In the genomic region with DNA sequence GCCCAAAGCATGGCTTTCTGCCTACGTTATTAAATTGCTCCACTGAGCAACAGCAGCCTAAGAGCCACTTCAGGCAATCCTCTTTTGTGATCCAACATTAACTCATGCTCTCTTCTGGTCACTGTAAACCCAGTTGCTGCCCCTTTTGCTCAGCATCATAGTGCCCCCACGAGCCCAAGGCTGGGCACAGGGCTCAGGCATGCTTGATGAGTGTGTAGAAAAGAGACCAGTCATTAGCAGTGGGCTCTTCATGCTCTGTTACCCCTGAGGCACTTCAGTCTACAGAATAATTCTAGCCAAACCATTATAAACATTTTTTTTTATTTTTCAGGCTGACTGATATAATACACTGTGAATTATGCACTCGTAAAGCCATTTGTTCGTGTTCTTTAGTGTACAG, we compare ENCODE assay signal across 15 mouse cellular contexts.
DNase-seq lines count a peak whose midpoint lies in the region; ATAC-seq and TF ChIP-seq lines count a peak whose summit lies in the region.
"Had no signal": no experiment of that assay in that cellular context is flagged by ENCODE, and none has a peak within 500 bp of the region (broad histone marks: within the 10 kb centered on the region; RNA-seq: fewer than 3 reads in every experiment).

No protein-coding gene starts in this region.

- no peak overlapping the region for H3K4me3 ChIP-seq in forebrain, embryonic 11.5 days (ENCODE audit: low read depth, low read length)
- no peak overlapping the region for H3K4me3 ChIP-seq in forebrain, embryonic 10.5 days
- H3K4me3 ChIP-seq in midbrain, embryonic 13.5 days (replicated peaks): no peak overlapping the region
- no peak overlapping the region for H3K4me3 ChIP-seq in midbrain, embryonic 10.5 days
- no peak overlapping the region for H3K4me3 ChIP-seq in limb, embryonic 15.5 days
- H3K4me3 ChIP-seq in thymus, adult 2 months (ENCODE audit: control insufficient read depth, insufficient read depth, low read length): no peak overlapping the region
- H3K4me3 ChIP-seq in intestine, embryonic 16.5 days (ENCODE audit: low read length): no peak overlapping the region
- H3K4me3 ChIP-seq: heart, embryonic 12.5 days; myocyte had no signal

- H3K4me2 ChIP-seq in forebrain, embryonic 11.5 days (ENCODE audit: low read depth, low read length, severe bottlenecking): no peak overlapping the region
- H3K4me2 ChIP-seq in midbrain, embryonic 13.5 days (replicated peaks): no peak overlapping the region
- H3K4me2 ChIP-seq in limb, embryonic 15.5 days: no peak overlapping the region
- H3K4me2 ChIP-seq in intestine, embryonic 16.5 days (ENCODE audit: low read depth, low read length): no peak overlapping the region
- H3K4me2 ChIP-seq: heart, embryonic 12.5 days had no signal

- no peak for DNase-seq in forebrain, embryonic 11.5 days (ENCODE audit: low spot score)
- DNase-seq in forebrain, embryonic 10.5 days (ENCODE audit: extremely low spot score, low spot score): no peak
- DNase-seq in midbrain, embryonic 10.5 days (ENCODE audit: low spot score): no peak
- DNase-seq in retina, postnatal 1 day: peak; percentile 73
- DNase-seq in thymus, adult 2 months: no peak
- DNase-seq: adrenal gland, adult 2 months; cerebellum, adult 8-10 months; gastrocnemius, postnatal 14 days; liver, postnatal 0 days had no signal

- ATAC-seq in forebrain, embryonic 11.5 days (replicated peaks; ENCODE audit: low FRiP score): peak; percentile 77
- peak; percentile 87 for ATAC-seq in midbrain, embryonic 13.5 days
- 0 out of 2 replicates have a peak, but pooled peaks have one; percentile 10 for ATAC-seq in limb, embryonic 15.5 days (ENCODE audit: insufficient number of reproducible peaks, low FRiP score, low TSS enrichment, low read depth)
- no peak for ATAC-seq in intestine, embryonic 16.5 days
- ATAC-seq: liver, postnatal 0 days had no signal

- no peak overlapping the region for H3K9ac ChIP-seq in forebrain, embryonic 11.5 days (ENCODE audit: low read length)
- H3K9ac ChIP-seq in midbrain, embryonic 13.5 days (replicated peaks): no peak overlapping the region
- no peak overlapping the region for H3K9ac ChIP-seq in limb, embryonic 15.5 days
- no peak overlapping the region for H3K9ac ChIP-seq in intestine, embryonic 16.5 days (ENCODE audit: low read depth, low read length)
- H3K9ac ChIP-seq: heart, embryonic 12.5 days; liver, postnatal 0 days had no signal

- H3K4me1 ChIP-seq in forebrain, embryonic 11.5 days (replicated peaks; ENCODE audit: control insufficient read depth, insufficient read depth, low read length): no peaks in the 10 kb centered on the region
- H3K4me1 ChIP-seq in forebrain, embryonic 10.5 days: peaks cover 4% of the 10 kb centered on the region; the same call in 1 of the 2 replicates
- H3K4me1 ChIP-seq in midbrain, embryonic 13.5 days (replicated peaks): 0 out of 2 replicates have a peak, but pooled peaks cover 2% of the 10 kb centered on the region
- H3K4me1 ChIP-seq in midbrain, embryonic 10.5 days: no peaks in the 10 kb centered on the region
- H3K4me1 ChIP-seq in limb, embryonic 15.5 days: peaks cover 9% of the 10 kb centered on the region
- H3K4me1 ChIP-seq in thymus, adult 2 months (replicated peaks; ENCODE audit: control insufficient read depth, insufficient read depth, low read length): no peaks in the 10 kb centered on the region
- H3K4me1 ChIP-seq in intestine, embryonic 16.5 days (ENCODE audit: control insufficient read depth, insufficient read depth, low read length): no peaks in the 10 kb centered on the region

- WGBS in forebrain, embryonic 11.5 days: 57% methylated on average over 4 of the region's 4 CpGs
- 80% methylated on average over 4 of the region's 4 CpGs for WGBS in forebrain, embryonic 10.5 days
- 63% methylated on average over 4 of the region's 4 CpGs for WGBS in midbrain, embryonic 13.5 days
- WGBS in midbrain, embryonic 10.5 days: 82% methylated on average over 4 of the region's 4 CpGs
- 45% methylated on average over 4 of the region's 4 CpGs for WGBS in limb, embryonic 15.5 days
- 86% methylated on average over 4 of the region's 4 CpGs for WGBS in thymus, adult 2 months
- WGBS in intestine, embryonic 16.5 days: 54% methylated on average over 4 of the region's 4 CpGs

- no peaks in the 10 kb centered on the region for H3K36me3 ChIP-seq in forebrain, embryonic 11.5 days (ENCODE audit: control insufficient read depth, insufficient read depth, low read length)
- H3K36me3 ChIP-seq in forebrain, embryonic 10.5 days (replicated peaks): no peaks in the 10 kb centered on the region
- H3K36me3 ChIP-seq in midbrain, embryonic 13.5 days: no peaks in the 10 kb centered on the region
- no peaks in the 10 kb centered on the region for H3K36me3 ChIP-seq in midbrain, embryonic 10.5 days
- no peaks in the 10 kb centered on the region for H3K36me3 ChIP-seq in limb, embryonic 15.5 days
- no peaks in the 10 kb centered on the region for H3K36me3 ChIP-seq in thymus, adult 2 months (ENCODE audit: control insufficient read depth, insufficient read depth, low read length)
- no peaks in the 10 kb centered on the region for H3K36me3 ChIP-seq in intestine, embryonic 16.5 days (ENCODE audit: control insufficient read depth, insufficient read depth, low read length)
- H3K36me3 ChIP-seq: heart, embryonic 12.5 days had no signal

- TF ChIP-seq POLR2A in thymus, adult 2 months (IDR thresholded peaks at IDR 0.05; ENCODE audit: control insufficient read depth, extremely low read depth, insufficient read depth, low read length, poor library complexity): no peak

- H3K9me3 ChIP-seq in forebrain, embryonic 11.5 days (ENCODE audit: control insufficient read depth, low read length): no peaks in the 10 kb centered on the region
- H3K9me3 ChIP-seq in forebrain, embryonic 10.5 days: no peaks in the 10 kb centered on the region
- no peaks in the 10 kb centered on the region for H3K9me3 ChIP-seq in midbrain, embryonic 13.5 days
- H3K9me3 ChIP-seq in midbrain, embryonic 10.5 days (replicated peaks): no peaks in the 10 kb centered on the region
- no peaks in the 10 kb centered on the region for H3K9me3 ChIP-seq in limb, embryonic 15.5 days
- no peaks in the 10 kb centered on the region for H3K9me3 ChIP-seq in intestine, embryonic 16.5 days (ENCODE audit: control insufficient read depth, low read length)
- H3K9me3 ChIP-seq: heart, embryonic 12.5 days had no signal

- H3K27ac ChIP-seq in forebrain, embryonic 11.5 days (ENCODE audit: low read depth, low read length): no peak overlapping the region
- H3K27ac ChIP-seq in forebrain, embryonic 10.5 days: no peak overlapping the region
- no peak overlapping the region for H3K27ac ChIP-seq in midbrain, embryonic 13.5 days
- H3K27ac ChIP-seq in midbrain, embryonic 10.5 days (replicated peaks): no peak overlapping the region
- H3K27ac ChIP-seq in limb, embryonic 15.5 days: 0 out of 2 replicates have a peak overlapping the region, but pooled peaks have one; percentile 3
- no peak overlapping the region for H3K27ac ChIP-seq in thymus, adult 2 months (ENCODE audit: control insufficient read depth, insufficient read depth, low read length)
- no peak overlapping the region for H3K27ac ChIP-seq in intestine, embryonic 16.5 days (ENCODE audit: low read length)
- H3K27ac ChIP-seq: macrophage had no signal

- no peaks in the 10 kb centered on the region for H3K27me3 ChIP-seq in forebrain, embryonic 11.5 days (ENCODE audit: control insufficient read depth, insufficient read depth, low read length)
- H3K27me3 ChIP-seq in forebrain, embryonic 10.5 days (ENCODE audit: poor library complexity, severe bottlenecking): no peaks in the 10 kb centered on the region
- H3K27me3 ChIP-seq in midbrain, embryonic 13.5 days: no peaks in the 10 kb centered on the region
- H3K27me3 ChIP-seq in midbrain, embryonic 10.5 days (ENCODE audit: low read depth, poor library complexity, severe bottlenecking): no peaks in the 10 kb centered on the region
- no peaks in the 10 kb centered on the region for H3K27me3 ChIP-seq in limb, embryonic 15.5 days
- no peaks in the 10 kb centered on the region for H3K27me3 ChIP-seq in thymus, adult 2 months (ENCODE audit: control insufficient read depth, insufficient read depth, low read length)
- no peaks in the 10 kb centered on the region for H3K27me3 ChIP-seq in intestine, embryonic 16.5 days (replicated peaks; ENCODE audit: control insufficient read depth, insufficient read depth, low read length)
- H3K27me3 ChIP-seq: heart, embryonic 12.5 days had no signal

- TF ChIP-seq CTCF in thymus, adult 2 months (IDR thresholded peaks at IDR 0.05; ENCODE audit: borderline replicate concordance, control insufficient read depth, extremely low read depth, insufficient read depth, low read length, poor library complexity): no peak
